Mouse (Mus musculus) embryonic fibroblast, embryonic 13.5 days (primary cell): ENCODE results near the gene Cyp1b1.

Experiments used
- CTCF ChIP-seq: IDR thresholded peaks from 2 replicates; pipeline ENCODE4 v1.5.1; 2011; ENCODE audit warnings: mild to moderate bottlenecking, control low read depth, low read length, moderate library complexity, borderline replicate concordance; ENCODE audit not compliant: insufficient read depth
- POLR2A ChIP-seq: IDR thresholded peaks from 2 replicates; pipeline ENCODE4 v1.6.1; 2011; ENCODE audit warnings: low read depth, mild to moderate bottlenecking, control low read depth, low read length, moderate library complexity

DNA sequence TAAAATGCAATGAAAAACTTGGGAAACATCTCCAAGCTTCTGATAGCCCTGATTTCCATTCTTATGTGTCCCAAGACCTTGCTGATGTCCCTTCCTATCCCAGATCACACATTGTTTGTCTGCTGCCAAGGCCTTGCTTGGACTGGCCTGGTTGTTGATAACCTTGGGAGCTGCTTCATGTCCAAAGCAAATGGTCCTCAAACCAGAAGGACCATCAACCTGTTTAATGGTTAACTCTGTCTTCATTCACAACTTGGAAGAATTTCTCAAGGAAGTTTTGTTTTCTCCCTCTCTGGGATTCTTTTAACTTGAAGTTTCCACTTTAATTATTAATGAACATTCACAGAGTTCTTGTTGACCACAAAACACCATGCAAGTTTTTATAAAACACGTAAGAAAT is 47.0 kb upstream of the Cyp1b1 start:
- TF ChIP-seq CTCF = no peak
- no peak for TF ChIP-seq POLR2A
